Mouse (Mus musculus) forebrain, embryonic 16.5 days (tissue): ENCODE results near the gene Pip4k2a. TPM values are rescaled to one million over a fixed set of nuclear protein-coding genes. Genes with fewer than 3 reads are reported as not detected.

ENCODE experiments used
- ATAC-seq: fragments of 200-750 bp; cut with Nextera tagmentation; 2 replicates; pipeline ENCODE4 v1.8.0; 2017; ENCODE audit warnings: mild to moderate bottlenecking, moderate library complexity
- H3K27ac ChIP-seq: fragments of 300-500 bp; sonication (generic); 2 replicates; pipeline ENCODE4 v1.5.1; 2014; ENCODE audit warnings: low read length, control low read depth
- H3K27me3 ChIP-seq: fragments of 300-500 bp; sonication (generic); replicated peaks from 2 replicates; pipeline ENCODE4 v1.6.1; 2014; ENCODE audit warnings: low read length; ENCODE audit not compliant: control insufficient read depth, insufficient read depth
- H3K36me3 ChIP-seq: fragments of 300-500 bp; sonication (generic); 2 replicates; pipeline ENCODE4 v1.6.1; 2014; ENCODE audit not compliant: control insufficient read depth, insufficient read depth
- H3K4me1 ChIP-seq: fragments of 300-500 bp; sonication (generic); replicated peaks from 2 replicates; pipeline ENCODE4 v1.6.1; 2014; ENCODE audit warnings: low read length; ENCODE audit not compliant: control insufficient read depth, insufficient read depth
- H3K4me2 ChIP-seq: fragments of 300-500 bp; sonication (generic); 2 replicates; pipeline ENCODE4 v1.6.1; 2014; ENCODE audit warnings: mild to moderate bottlenecking, low read length, control low read depth
- H3K4me3 ChIP-seq: fragments of 300-500 bp; sonication (generic); replicated peaks from 2 replicates; pipeline ENCODE4 v1.5.1; 2014; ENCODE audit warnings: mild to moderate bottlenecking, low read length, control low read depth
- H3K9ac ChIP-seq: fragments of 300-500 bp; sonication (generic); replicated peaks from 2 replicates; pipeline ENCODE4 v1.6.1; 2014; ENCODE audit warnings: low read depth, low read length, control low read depth
- H3K9me3 ChIP-seq: fragments of 300-500 bp; sonication (generic); 2 replicates; pipeline ENCODE4 v1.6.1; 2016; ENCODE audit warnings: low read length; ENCODE audit not compliant: control insufficient read depth
- WGBS: fragments of 180-500 bp; shearing (Covaris S2); extraction: QIAGEN DNeasy Blood & Tissue Kit; methylation state at CpG from one replicate; pipeline ENCODE4 v1.1.7; 2014; 5-methylcytosine and 5-hydroxymethylcytosine counted together
- polyA plus RNA-seq: library from polyadenylated mRNA; unstranded; fragments of >200 nt; fragmentation: Nextera tagmentation; extraction: Ambion mirVana; gene quantifications from 2 replicates; pipeline ENCODE4 v1.2.1, GENCODE M21; 2015

The Pip4k2a gene
- polyA plus RNA-seq, 1 experiment from 2014 or later = 10.9 TPM

- no peak overlapping the region for H3K9ac ChIP-seq
- H3K9me3 ChIP-seq = peaks cover 2% of the 10 kb centered on the region; the same call in 1 of the 2 replicates
- 93% methylated on average over 15 of the region's 15 CpGs for WGBS
- no peaks in the 10 kb centered on the region for H3K4me1 ChIP-seq
- no peak for ATAC-seq
- no peaks in the 10 kb centered on the region for H3K27me3 ChIP-seq
- H3K4me2 ChIP-seq = no peak overlapping the region
- no peak overlapping the region for H3K4me3 ChIP-seq
- H3K36me3 ChIP-seq = no peaks in the 10 kb centered on the region
- no peak overlapping the region for H3K27ac ChIP-seq
Measured at GRCm38 (mm10) chr2:18984095-18984847, 13.7 kb downstream of the Pip4k2a start.

- ATAC-seq = no peak
- H3K9me3 ChIP-seq = peaks cover 2% of the 10 kb centered on the region; the same call in 1 of the 2 replicates
- no peak overlapping the region for H3K4me2 ChIP-seq
- no peak overlapping the region for H3K27ac ChIP-seq
- H3K9ac ChIP-seq = no peak overlapping the region
- no peaks in the 10 kb centered on the region for H3K27me3 ChIP-seq
- H3K4me1 ChIP-seq = no peaks in the 10 kb centered on the region
- H3K4me3 ChIP-seq = no peak overlapping the region
- H3K36me3 ChIP-seq = no peaks in the 10 kb centered on the region
Measured at GRCm38 (mm10) chr2:18983546-18983945, 14.4 kb downstream of the Pip4k2a start.

GRCm38 (mm10) chr2:18982581-18982980 is 15.3 kb downstream of the Pip4k2a start:
- H3K4me2 ChIP-seq = no peak overlapping the region
- H3K4me3 ChIP-seq = no peak overlapping the region
- no peaks in the 10 kb centered on the region for H3K27me3 ChIP-seq

DNA sequence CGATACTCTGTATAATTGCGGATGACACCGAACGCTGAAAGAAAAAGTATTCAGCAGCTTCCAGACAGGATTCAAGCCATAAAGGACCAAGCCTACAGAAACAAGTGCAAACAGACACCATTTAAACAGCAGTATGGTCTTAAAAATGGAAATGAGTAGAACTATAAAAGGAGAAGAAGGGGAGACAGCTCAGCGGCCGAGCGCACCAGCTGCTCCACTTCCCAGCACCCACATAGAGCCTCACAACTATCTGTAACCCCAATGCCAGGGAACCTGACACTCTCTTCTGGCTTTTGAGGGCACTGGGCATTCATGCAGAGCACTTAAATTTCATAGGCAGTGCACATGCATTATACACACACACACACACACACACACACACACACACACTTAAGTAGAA is 18.3 kb downstream of the Pip4k2a start:
- Histone ChIP-seq H3K4me1 (no peaks in the 10 kb centered on the region), H3K36me3 (no peaks in the 10 kb centered on the region), H3K9me3 (no peaks in the 10 kb centered on the region), H3K4me2 (no peak overlapping the region), H3K4me3 (no peak overlapping the region), H3K27ac (no peak overlapping the region), H3K27me3 (no peaks in the 10 kb centered on the region), H3K9ac (no peak overlapping the region)
- ATAC-seq = no peak
- 79% methylated on average over 7 of the region's 7 CpGs for WGBS

More at GRCm38 (mm10) chr2:18982581-18982980, 15.3 kb downstream of the Pip4k2a start:
- no peaks in the 10 kb centered on the region for H3K36me3 ChIP-seq
- no peak overlapping the region for H3K27ac ChIP-seq
- 77% methylated on average over 6 of the region's 6 CpGs for WGBS
- no peak for ATAC-seq
- no peak overlapping the region for H3K9ac ChIP-seq
- no peaks in the 10 kb centered on the region for H3K9me3 ChIP-seq
- no peaks in the 10 kb centered on the region for H3K4me1 ChIP-seq

- no peak for ATAC-seq
- no peaks in the 10 kb centered on the region for H3K36me3 ChIP-seq
- no peak overlapping the region for H3K9ac ChIP-seq
- H3K4me3 ChIP-seq = no peak overlapping the region
- H3K4me2 ChIP-seq = no peak overlapping the region
- no peaks in the 10 kb centered on the region for H3K9me3 ChIP-seq
- no peaks in the 10 kb centered on the region for H3K4me1 ChIP-seq
- no peak overlapping the region for H3K27ac ChIP-seq
- 88% methylated on average over 4 of the region's 4 CpGs for WGBS
- no peaks in the 10 kb centered on the region for H3K27me3 ChIP-seq
Measured at GRCm38 (mm10) chr2:18979046-18979445, 18.9 kb downstream of the Pip4k2a start.

GRCm38 (mm10) chr2:18977201-18977805 is 20.6 kb downstream of the Pip4k2a start:
- Histone ChIP-seq H3K27ac (no peak overlapping the region), H3K4me1 (no peaks in the 10 kb centered on the region), H3K9me3 (peaks cover 6% of the 10 kb centered on the region), H3K9ac (no peak overlapping the region), H3K4me3 (no peak overlapping the region), H3K4me2 (no peak overlapping the region), H3K27me3 (no peaks in the 10 kb centered on the region), H3K36me3 (no peaks in the 10 kb centered on the region)
- 91% methylated on average over 10 of the region's 10 CpGs for WGBS
- no peak for ATAC-seq

GRCm38 (mm10) chr2:18976175-18976574 is 21.8 kb downstream of the Pip4k2a start:
- WGBS = 85% methylated on average over 2 of the region's 2 CpGs
- peaks cover 6% of the 10 kb centered on the region for H3K9me3 ChIP-seq
- no peak for ATAC-seq

DNA sequence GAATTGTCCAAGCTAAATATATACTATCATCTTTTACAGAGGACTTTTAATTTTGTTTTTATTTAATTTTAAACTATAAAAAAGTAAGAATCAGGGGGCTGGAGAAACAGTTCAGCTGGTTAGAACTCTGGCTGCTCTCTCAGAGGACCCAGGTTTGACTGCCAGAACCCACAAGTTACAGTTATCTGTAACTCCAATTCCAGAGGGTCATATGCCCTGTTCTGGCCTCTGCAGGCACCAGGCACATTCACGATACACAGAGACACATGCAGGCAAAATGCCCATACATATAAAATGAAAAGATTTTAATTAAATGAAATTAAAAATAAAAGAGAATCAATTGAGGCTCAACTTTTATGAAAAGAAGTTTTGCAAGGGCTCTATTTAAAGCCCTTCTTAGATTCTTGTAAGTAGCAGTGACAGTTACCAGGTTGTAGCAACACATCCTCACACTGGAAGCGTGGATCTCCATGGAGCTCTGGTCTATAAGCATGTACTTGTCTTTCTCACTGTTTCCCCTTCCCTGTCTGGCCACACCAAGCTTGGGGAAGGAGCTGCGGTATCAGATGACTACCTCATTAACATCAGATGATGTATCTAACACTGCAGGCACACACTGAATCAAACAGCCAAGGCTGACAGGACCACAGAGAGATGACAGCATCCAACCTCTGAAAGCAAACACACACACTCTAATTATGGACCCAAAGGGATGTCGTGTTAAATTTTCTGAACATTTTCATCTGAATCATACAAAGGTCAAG is 22.9 kb downstream of the Pip4k2a start:
- WGBS = 59% methylated on average over 4 of the region's 4 CpGs
- no peak for ATAC-seq

More at GRCm38 (mm10) chr2:18976175-18976574, 21.8 kb downstream of the Pip4k2a start:
- Histone ChIP-seq H3K36me3 (no peaks in the 10 kb centered on the region), H3K27me3 (no peaks in the 10 kb centered on the region), H3K9ac (no peak overlapping the region), H3K4me1 (no peaks in the 10 kb centered on the region), H3K27ac (no peak overlapping the region), H3K4me3 (no peak overlapping the region), H3K4me2 (no peak overlapping the region)

GRCm38 (mm10) chr2:18971564-18971963 is 26.4 kb downstream of the Pip4k2a start:
- no peak for ATAC-seq
- Histone ChIP-seq H3K4me3 (no peak overlapping the region), H3K4me2 (no peak overlapping the region), H3K27me3 (no peaks in the 10 kb centered on the region), H3K9ac (no peak overlapping the region), H3K27ac (no peak overlapping the region), H3K36me3 (no peaks in the 10 kb centered on the region), H3K9me3 (peaks cover 6% of the 10 kb centered on the region), H3K4me1 (no peaks in the 10 kb centered on the region)
- 93% methylated on average over 3 of the region's 3 CpGs for WGBS

More for the DNA sequence above, 22.9 kb downstream of the Pip4k2a start:
- H3K9ac ChIP-seq = no peak overlapping the region
- no peak overlapping the region for H3K27ac ChIP-seq
- no peaks in the 10 kb centered on the region for H3K4me1 ChIP-seq
- no peaks in the 10 kb centered on the region for H3K36me3 ChIP-seq
- no peak overlapping the region for H3K4me3 ChIP-seq
- H3K4me2 ChIP-seq = no peak overlapping the region
- H3K27me3 ChIP-seq = no peaks in the 10 kb centered on the region
- peaks cover 6% of the 10 kb centered on the region for H3K9me3 ChIP-seq
